Mouse (Mus musculus) megakaryocyte, embryonic 14.5 days (primary cell): ENCODE measurements around the gene Gsg1l2. TPM values are rescaled to one million over a fixed set of nuclear protein-coding genes. Genes with fewer than 3 reads are reported as not detected.

Source experiments
- H3K27me3 ChIP-seq: replicated peaks from 2 replicates; pipeline ENCODE3; 2012; ENCODE audit warnings: inconsistent platforms
- H3K36me3 ChIP-seq: replicated peaks from 2 replicates; pipeline ENCODE3; 2012; ENCODE audit warnings: low read length, inconsistent platforms, mixed read lengths
- H3K4me1 ChIP-seq: 2 replicates; pipeline ENCODE4 v1.6.1; 2012; ENCODE audit warnings: inconsistent platforms
- H3K4me3 ChIP-seq: replicated peaks from 2 replicates; pipeline ENCODE3; 2012; ENCODE audit warnings: moderate library complexity, mild to moderate bottlenecking, inconsistent platforms
- H3K9me3 ChIP-seq: 2 replicates; pipeline ENCODE4 v1.6.1; 2012; ENCODE audit warnings: inconsistent platforms
- FLI1 ChIP-seq: IDR thresholded peaks from 2 replicates; pipeline ENCODE4 v1.6.1; 2012; ENCODE audit warnings: low read length, inconsistent platforms, mixed read lengths
- GATA1 ChIP-seq: IDR thresholded peaks from 3 replicates; pipeline ENCODE4 v1.6.1; 2012; ENCODE audit warnings: mixed read lengths, low read length, inconsistent platforms, borderline replicate concordance
- polyA plus RNA-seq: library from polyadenylated mRNA; stranded (reverse); fragments of >175 nt; gene quantifications from 2 replicates; pipeline ENCODE4 v1.2.3, GENCODE M21; 2012; ENCODE audit warnings: low replicate concordance; ENCODE audit not compliant: insufficient read depth

The Gsg1l2 gene
- polyA plus RNA-seq: not detected in 2 replicates

GRCm38 (mm10) chr11:67774379-67774778 is at the start of gene Gsg1l2:
Gene Gsg1l2, plus strand, starts transcription at chr11:67774608.
- TF ChIP-seq FLI1 (no peak), GATA1 (no peak)
- no peaks in the 10 kb centered on the region for H3K9me3 ChIP-seq

GRCm38 (mm10) chr11:67727095-67727494 is 47.3 kb upstream of the Gsg1l2 start:
- H3K36me3 ChIP-seq: no peaks in the 10 kb centered on the region
- no peaks in the 10 kb centered on the region for H3K9me3 ChIP-seq
- H3K4me1 ChIP-seq: no peaks in the 10 kb centered on the region
- no peak overlapping the region for H3K4me3 ChIP-seq
- TF ChIP-seq FLI1 (no peak), GATA1 (no peak)
- peaks cover 12% of the 10 kb centered on the region for H3K27me3 ChIP-seq

More at GRCm38 (mm10) chr11:67774379-67774778, at the start of gene Gsg1l2:
- no peak within 1 kb of the TSS for H3K4me3 ChIP-seq
- no peaks in the 10 kb centered on the region for H3K36me3 ChIP-seq
- no peaks in the 10 kb centered on the region for H3K4me1 ChIP-seq
- H3K27me3 ChIP-seq: peaks cover 14% of the 10 kb centered on the region

- H3K9me3 ChIP-seq: peaks cover 5% of the 10 kb centered on the region; the same call in 1 of the 2 replicates
- no peaks in the 10 kb centered on the region for H3K4me1 ChIP-seq
- peaks cover 15% of the 10 kb centered on the region for H3K27me3 ChIP-seq
- H3K36me3 ChIP-seq: no peaks in the 10 kb centered on the region
- no peak for TF ChIP-seq FLI1
- no peak for TF ChIP-seq GATA1
- H3K4me3 ChIP-seq: no peak overlapping the region
Measured at GRCm38 (mm10) chr11:67728726-67729125, 45.7 kb upstream of the Gsg1l2 start.

GRCm38 (mm10) chr11:67731056-67731455 is 43.4 kb upstream of the Gsg1l2 start:
- no peaks in the 10 kb centered on the region for H3K4me1 ChIP-seq
- TF ChIP-seq GATA1 (no peak), FLI1 (no peak)
- peaks cover 11% of the 10 kb centered on the region for H3K27me3 ChIP-seq
- no peak overlapping the region for H3K4me3 ChIP-seq
- H3K9me3 ChIP-seq: peaks cover 9% of the 10 kb centered on the region; the same call in 1 of the 2 replicates
- H3K36me3 ChIP-seq: no peaks in the 10 kb centered on the region

- Histone ChIP-seq H3K36me3 (no peaks in the 10 kb centered on the region), H3K27me3 (peaks cover 8% of the 10 kb centered on the region), H3K4me1 (no peaks in the 10 kb centered on the region), H3K4me3 (no peak overlapping the region), H3K9me3 (peaks cover 9% of the 10 kb centered on the region; the same call in 1 of the 2 replicates)
- no peak for TF ChIP-seq GATA1
- no peak for TF ChIP-seq FLI1
Measured at GRCm38 (mm10) chr11:67733726-67734125, 40.7 kb upstream of the Gsg1l2 start.

GRCm38 (mm10) chr11:67734597-67734996 is 39.8 kb upstream of the Gsg1l2 start:
- Histone ChIP-seq H3K4me1 (no peaks in the 10 kb centered on the region), H3K9me3 (peaks cover 9% of the 10 kb centered on the region; the same call in 1 of the 2 replicates), H3K27me3 (peaks cover 5% of the 10 kb centered on the region), H3K36me3 (no peaks in the 10 kb centered on the region), H3K4me3 (no peak overlapping the region)
- TF ChIP-seq FLI1 (no peak), GATA1 (no peak)

- Histone ChIP-seq H3K27me3 (peaks cover 2% of the 10 kb centered on the region), H3K9me3 (peaks cover 6% of the 10 kb centered on the region; the same call in 1 of the 2 replicates), H3K36me3 (no peaks in the 10 kb centered on the region), H3K4me1 (no peaks in the 10 kb centered on the region), H3K4me3 (no peak overlapping the region)
- TF ChIP-seq GATA1 (no peak), FLI1 (no peak)
Measured at GRCm38 (mm10) chr11:67738345-67738744, 36.1 kb upstream of the Gsg1l2 start.

- Histone ChIP-seq H3K36me3 (no peaks in the 10 kb centered on the region), H3K9me3 (peaks cover 1% of the 10 kb centered on the region; the same call in 1 of the 2 replicates), H3K4me3 (no peak overlapping the region), H3K4me1 (no peaks in the 10 kb centered on the region), H3K27me3 (peaks cover 2% of the 10 kb centered on the region)
- TF ChIP-seq FLI1 (no peak), GATA1 (no peak)
Measured at GRCm38 (mm10) chr11:67738846-67739490, 35.4 kb upstream of the Gsg1l2 start.

- TF ChIP-seq GATA1: no peak
- TF ChIP-seq FLI1: no peak
- no peaks in the 10 kb centered on the region for H3K36me3 ChIP-seq
- H3K4me1 ChIP-seq: no peaks in the 10 kb centered on the region
- no peaks in the 10 kb centered on the region for H3K9me3 ChIP-seq
- H3K27me3 ChIP-seq: peaks cover 2% of the 10 kb centered on the region
- H3K4me3 ChIP-seq: no peak overlapping the region
Measured at GRCm38 (mm10) chr11:67741569-67741968, 32.8 kb upstream of the Gsg1l2 start.

GRCm38 (mm10) chr11:67756287-67756686 is 18.1 kb upstream of the Gsg1l2 start:
- TF ChIP-seq GATA1: no peak
- no peak for TF ChIP-seq FLI1
- Histone ChIP-seq H3K4me1 (no peaks in the 10 kb centered on the region), H3K27me3 (peaks cover 3% of the 10 kb centered on the region), H3K9me3 (no peaks in the 10 kb centered on the region), H3K4me3 (no peak overlapping the region), H3K36me3 (no peaks in the 10 kb centered on the region)
